Mouse (Mus musculus) small intestine, adult 2 months (tissue): ENCODE results near the gene Klhl2. TPM values are rescaled to one million over a fixed set of nuclear protein-coding genes. Genes with fewer than 3 reads are reported as not detected.

ENCODE experiments used
- H3K27ac ChIP-seq: fragments of 200-500 bp; 2 replicates; pipeline ENCODE4 v1.5.1; 2012; ENCODE audit warnings: low read depth, low read length, control low read depth, inconsistent platforms; ENCODE audit not compliant: insufficient read depth
- H3K27me3 ChIP-seq: fragments of 200-500 bp; 2 replicates; pipeline ENCODE4 v1.6.1; 2012; ENCODE audit warnings: mild to moderate bottlenecking, moderate library complexity, low read length, inconsistent platforms; ENCODE audit not compliant: control insufficient read depth, insufficient read depth
- H3K36me3 ChIP-seq: fragments of 200-500 bp; 2 replicates; pipeline ENCODE4 v1.6.1; 2012; ENCODE audit warnings: mild to moderate bottlenecking, low read length, control low read depth, inconsistent platforms; ENCODE audit not compliant: control insufficient read depth, insufficient read depth
- H3K4me1 ChIP-seq: fragments of 200-500 bp; 2 replicates; pipeline ENCODE4 v1.6.1; 2012; ENCODE audit warnings: low read length, inconsistent platforms, mixed read lengths; ENCODE audit not compliant: control insufficient read depth, insufficient read depth, insufficient read length
- H3K4me3 ChIP-seq: fragments of 200-500 bp; 2 replicates; pipeline ENCODE4 v1.5.1; 2012; ENCODE audit warnings: low read depth, mild to moderate bottlenecking, control low read depth, inconsistent platforms, low read length, moderate library complexity
- CTCF ChIP-seq: fragments of 200-500 bp; IDR thresholded peaks from 2 replicates; pipeline ENCODE4 v1.5.1; 2012; ENCODE audit warnings: low read depth, mild to moderate bottlenecking, control low read depth, inconsistent platforms, low read length, moderate library complexity, mixed read lengths; ENCODE audit not compliant: insufficient replicate concordance, insufficient read length; ENCODE audit errors: extremely low read depth
- POLR2A ChIP-seq: fragments of 200-500 bp; IDR thresholded peaks from 2 replicates; pipeline ENCODE4 v1.6.1; 2012; ENCODE audit warnings: low read depth, mild to moderate bottlenecking, control low read depth, inconsistent platforms, low read length, moderate library complexity
- WGBS: fragments of 180-500 bp; shearing (Covaris S2); methylation state at CpG from one replicate; pipeline ENCODE4 v1.1.7; 2018; 5-methylcytosine and 5-hydroxymethylcytosine counted together
- polyA plus RNA-seq: library from polyadenylated mRNA; depleted of rRNA; stranded (reverse); fragments of >200 nt; gene quantifications from 2 replicates; pipeline ENCODE4 v1.2.3, GENCODE M21; 2012

Gene Klhl2
- polyA plus RNA-seq, 1 experiment = 6.0 TPM

GRCm38 (mm10) chr8:64843168-64843567, 6.6 kb downstream of the Klhl2 start:
- Histone ChIP-seq H3K4me3 (no peak overlapping the region), H3K27ac (no peak overlapping the region), H3K4me1 (peaks cover 10% of the 10 kb centered on the region; the same call in 1 of the 2 replicates), H3K36me3 (no peaks in the 10 kb centered on the region), H3K27me3 (no peaks in the 10 kb centered on the region)
- no peak for TF ChIP-seq POLR2A
- no peak for TF ChIP-seq CTCF
- WGBS = 67% methylated on average over 3 of the region's 3 CpGs

DNA sequence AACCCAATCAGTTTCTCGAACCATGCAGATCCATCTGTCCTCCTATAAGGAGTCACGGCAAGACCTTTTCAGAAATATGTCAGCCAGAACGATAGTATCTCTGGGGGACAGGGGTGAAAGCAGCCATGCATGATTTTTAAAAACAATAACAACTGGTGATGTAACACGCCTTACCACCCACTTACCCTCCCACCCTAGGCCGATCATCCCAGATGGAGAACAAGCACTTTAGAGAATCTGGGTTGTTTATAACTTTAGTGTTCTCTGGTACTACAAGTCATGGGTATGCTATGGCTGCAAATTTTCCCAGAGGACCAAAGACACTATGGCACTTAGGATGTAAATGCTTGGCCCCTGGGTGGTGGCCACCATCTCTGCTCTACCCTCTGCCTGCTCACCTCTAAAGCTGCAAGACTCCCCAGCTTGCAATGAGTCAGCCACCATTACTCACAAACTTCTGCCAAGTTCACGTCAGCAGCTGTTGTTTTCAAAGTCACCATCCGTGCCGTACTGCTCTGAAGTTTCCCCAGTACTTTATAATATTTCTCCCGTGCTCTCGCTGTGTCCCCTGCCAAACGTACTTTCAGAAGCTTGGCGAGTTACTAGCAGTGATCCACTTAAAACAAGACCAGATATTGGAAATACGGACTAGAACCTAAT, 7.9 kb downstream of the Klhl2 start:
- TF ChIP-seq CTCF (no peak), POLR2A (no peak)
- Histone ChIP-seq H3K4me3 (no peak overlapping the region), H3K4me1 (peaks cover 10% of the 10 kb centered on the region; the same call in 1 of the 2 replicates), H3K27me3 (no peaks in the 10 kb centered on the region), H3K27ac (no peak overlapping the region), H3K36me3 (no peaks in the 10 kb centered on the region)
- 77% methylated on average over 13 of the region's 13 CpGs for WGBS

GRCm38 (mm10) chr8:64839628-64840027, 10.2 kb downstream of the Klhl2 start:
- Histone ChIP-seq H3K4me1 (peaks cover 10% of the 10 kb centered on the region; the same call in 1 of the 2 replicates), H3K27me3 (no peaks in the 10 kb centered on the region), H3K4me3 (no peak overlapping the region), H3K36me3 (no peaks in the 10 kb centered on the region), H3K27ac (no peak overlapping the region)
- TF ChIP-seq CTCF (no peak), POLR2A (no peak)
- WGBS = 82% methylated on average over 6 of the region's 6 CpGs

- H3K27me3 ChIP-seq = no peaks in the 10 kb centered on the region
- WGBS = 86% methylated on average over 6 of the region's 6 CpGs
- TF ChIP-seq POLR2A (no peak), CTCF (no peak)
- H3K4me3 ChIP-seq = no peak overlapping the region
- H3K36me3 ChIP-seq = peaks cover 13% of the 10 kb centered on the region
- H3K27ac ChIP-seq = no peak overlapping the region
- H3K4me1 ChIP-seq = no peaks in the 10 kb centered on the region
These were observed 14.2 kb downstream of the Klhl2 start for GRCm38 (mm10) chr8:64835475-64836122.

GRCm38 (mm10) chr8:64834071-64834877, 15.5 kb downstream of the Klhl2 start:
- H3K27me3 ChIP-seq = no peaks in the 10 kb centered on the region
- TF ChIP-seq CTCF (no peak), POLR2A (no peak)
- H3K27ac ChIP-seq = no peak overlapping the region
- no peaks in the 10 kb centered on the region for H3K4me1 ChIP-seq
- 83% methylated on average over 27 of the region's 27 CpGs for WGBS
- H3K4me3 ChIP-seq = no peak overlapping the region
- peaks cover 15% of the 10 kb centered on the region for H3K36me3 ChIP-seq

GRCm38 (mm10) chr8:64832581-64833135, 17.2 kb downstream of the Klhl2 start:
- Histone ChIP-seq H3K4me3 (no peak overlapping the region), H3K4me1 (no peaks in the 10 kb centered on the region), H3K27ac (no peak overlapping the region), H3K36me3 (peaks cover 15% of the 10 kb centered on the region), H3K27me3 (no peaks in the 10 kb centered on the region)
- WGBS = 93% methylated on average over 13 of the region's 13 CpGs
- TF ChIP-seq POLR2A (no peak), CTCF (no peak)
